Mouse (Mus musculus): ENCODE measurements around the gene Rab19. TPM values are rescaled to one million over a fixed set of nuclear protein-coding genes. Genes with fewer than 3 reads are reported as not detected.
"Not testable (repeated sequence)": the region's sequence is repeated elsewhere in the genome, so short reads cannot be mapped to it uniquely, and the experiment has no call there.

Rab19 gene
- polyA plus RNA-seq, 1 experiment from 2014 or later = 0.31 TPM

GRCm38 (mm10) chr6:39362684-39363083 is 18.3 kb upstream of the Rab19 start:
- 0 out of 2 replicates have a peak, but pooled peaks cover 13% of the 10 kb centered on the region for H3K36me3 ChIP-seq (replicated peaks)

GRCm38 (mm10) chr6:39369631-39370030 is 11.3 kb upstream of the Rab19 start:
- no peak overlapping the region for H3K9ac ChIP-seq
- H3K4me3 ChIP-seq = no peak overlapping the region
- no peak overlapping the region for H3K27ac ChIP-seq
- H3K4me1 ChIP-seq = peaks cover 7% of the 10 kb centered on the region; the same call in 1 of the 2 replicates
- no peak overlapping the region for H3K4me2 ChIP-seq
- peaks cover 5% of the 10 kb centered on the region; the same call in 1 of the 2 replicates for H3K36me3 ChIP-seq (replicated peaks)
- no peaks in the 10 kb centered on the region for H3K27me3 ChIP-seq (replicated peaks)
- ATAC-seq (replicated peaks) = no peak
- no peaks in the 10 kb centered on the region for H3K9me3 ChIP-seq
- WGBS = 87% methylated on average over 3 of the region's 3 CpGs

More at GRCm38 (mm10) chr6:39362684-39363083, 18.3 kb upstream of the Rab19 start:
- Histone ChIP-seq H3K27ac (no peak overlapping the region), H3K27me3 (replicated peaks) (no peaks in the 10 kb centered on the region), H3K4me2 (no peak overlapping the region), H3K9me3 (no peaks in the 10 kb centered on the region), H3K4me3 (no peak overlapping the region), H3K4me1 (no peaks in the 10 kb centered on the region), H3K9ac (no peak overlapping the region)
- 94% methylated on average over 2 of the region's 2 CpGs for WGBS
- no peak for ATAC-seq (replicated peaks)

- Histone ChIP-seq H3K4me1 (peaks cover 23% of the 10 kb centered on the region), H3K27ac (no peak overlapping the region), H3K4me3 (no peak overlapping the region), H3K36me3 (replicated peaks) (peaks cover 2% of the 10 kb centered on the region; the same call in 1 of the 2 replicates), H3K27me3 (replicated peaks) (no peaks in the 10 kb centered on the region), H3K9ac (no peak overlapping the region), H3K4me2 (no peak overlapping the region), H3K9me3 (no peaks in the 10 kb centered on the region)
- no peak for ATAC-seq (replicated peaks)
Measured at GRCm38 (mm10) chr6:39372042-39372441, 8.9 kb upstream of the Rab19 start.

GRCm38 (mm10) chr6:39372727-39373126 is 8.2 kb upstream of the Rab19 start:
- Histone ChIP-seq H3K4me2 (no peak overlapping the region), H3K9me3 (no peaks in the 10 kb centered on the region), H3K27me3 (replicated peaks) (no peaks in the 10 kb centered on the region), H3K9ac (no peak overlapping the region), H3K4me3 (no peak overlapping the region), H3K27ac (no peak overlapping the region), H3K36me3 (replicated peaks) (peaks cover 2% of the 10 kb centered on the region; the same call in 1 of the 2 replicates), H3K4me1 (peaks cover 23% of the 10 kb centered on the region)
- no peak for ATAC-seq (replicated peaks)
- WGBS = 71% methylated on average over 7 of the region's 7 CpGs

- H3K36me3 ChIP-seq (replicated peaks) = peaks cover 2% of the 10 kb centered on the region; the same call in 1 of the 2 replicates
- H3K4me2 ChIP-seq = no peak overlapping the region
- H3K4me1 ChIP-seq = peaks cover 23% of the 10 kb centered on the region
- no peak for ATAC-seq (replicated peaks)
- no peaks in the 10 kb centered on the region for H3K9me3 ChIP-seq
- WGBS = 88% methylated on average over 4 of the region's 4 CpGs
- H3K27me3 ChIP-seq (replicated peaks) = no peaks in the 10 kb centered on the region
- no peak overlapping the region for H3K9ac ChIP-seq
- H3K4me3 ChIP-seq = no peak overlapping the region
- no peak overlapping the region for H3K27ac ChIP-seq
Measured at GRCm38 (mm10) chr6:39373301-39373955, 7.5 kb upstream of the Rab19 start.

GRCm38 (mm10) chr6:39376775-39377174 is 4.2 kb upstream of the Rab19 start:
- H3K9ac ChIP-seq = peak overlapping the region; percentile 98
- H3K36me3 ChIP-seq (replicated peaks) = peaks cover 2% of the 10 kb centered on the region; the same call in 1 of the 2 replicates
- peak overlapping the region; percentile 60 for H3K4me2 ChIP-seq
- no peak for ATAC-seq (replicated peaks)
- H3K27ac ChIP-seq = no peak overlapping the region
- peaks cover 6% of the 10 kb centered on the region; the same call in 1 of the 2 replicates for H3K27me3 ChIP-seq (replicated peaks)
- H3K9me3 ChIP-seq = no peaks in the 10 kb centered on the region
- WGBS = 16% methylated on average over 9 of the region's 9 CpGs
- H3K4me3 ChIP-seq = peak overlapping the region; percentile 99
- H3K4me1 ChIP-seq = peaks cover 27% of the 10 kb centered on the region

GRCm38 (mm10) chr6:39377311-39377827 is 3.6 kb upstream of the Rab19 start, which contains the start of gene Slc37a3:
TSS of gene Slc37a3 (minus strand) at chr6:39377675.
- ATAC-seq (replicated peaks) = peak; percentile 93
- H3K27me3 ChIP-seq (replicated peaks) = peaks cover 6% of the 10 kb centered on the region; the same call in 1 of the 2 replicates
- H3K27ac ChIP-seq = peak within 1 kb of the TSS; percentile 73
- H3K9me3 ChIP-seq = no peaks in the 10 kb centered on the region
- peaks cover 2% of the 10 kb centered on the region; the same call in 1 of the 2 replicates for H3K36me3 ChIP-seq (replicated peaks)
- peaks cover 27% of the 10 kb centered on the region for H3K4me1 ChIP-seq
- H3K9ac ChIP-seq = peak within 1 kb of the TSS; percentile 98
- under 1% methylated on average over 43 of the region's 43 CpGs for WGBS
- peak within 1 kb of the TSS; percentile 60 for H3K4me2 ChIP-seq
- peak within 1 kb of the TSS; percentile 99 for H3K4me3 ChIP-seq

GRCm38 (mm10) chr6:39378161-39378835 is 2.7 kb upstream of the Rab19 start:
- H3K4me2 ChIP-seq; H3K4me3 ChIP-seq; H3K27ac ChIP-seq; H3K27me3 ChIP-seq (replicated peaks); H3K36me3 ChIP-seq (replicated peaks); H3K9ac ChIP-seq; H3K9me3 ChIP-seq: not testable (repeated sequence)
- peaks cover 22% of the 10 kb centered on the region for H3K4me1 ChIP-seq
- 81% methylated on average over 13 of the region's 13 CpGs for WGBS
- peak; percentile 16 for ATAC-seq (replicated peaks)

GRCm38 (mm10) chr6:39379224-39379623 is 1.8 kb upstream of the Rab19 start:
- Histone ChIP-seq H3K27me3 (replicated peaks) (peaks cover 6% of the 10 kb centered on the region; the same call in 1 of the 2 replicates), H3K27ac (no peak overlapping the region), H3K9me3 (no peaks in the 10 kb centered on the region), H3K9ac (no peak overlapping the region), H3K4me3 (no peak overlapping the region), H3K36me3 (replicated peaks) (peaks cover 2% of the 10 kb centered on the region; the same call in 1 of the 2 replicates), H3K4me1 (peaks cover 20% of the 10 kb centered on the region), H3K4me2 (no peak overlapping the region)
- no peak for ATAC-seq (replicated peaks)
- 68% methylated on average over 4 of the region's 4 CpGs for WGBS

- H3K27ac ChIP-seq = no peak overlapping the region
- H3K36me3 ChIP-seq (replicated peaks) = no peaks in the 10 kb centered on the region
- no peak overlapping the region for H3K9ac ChIP-seq
- H3K4me3 ChIP-seq = no peak overlapping the region
- peaks cover 6% of the 10 kb centered on the region; the same call in 1 of the 2 replicates for H3K27me3 ChIP-seq (replicated peaks)
- no peak overlapping the region for H3K4me2 ChIP-seq
- H3K9me3 ChIP-seq = no peaks in the 10 kb centered on the region
- no peak for ATAC-seq (replicated peaks)
- 84% methylated on average over 8 of the region's 8 CpGs for WGBS
- H3K4me1 ChIP-seq = peaks cover 20% of the 10 kb centered on the region
Measured at GRCm38 (mm10) chr6:39379749-39380148, 1.2 kb upstream of the Rab19 start.

GRCm38 (mm10) chr6:39380276-39380675 is 699 bp upstream of the Rab19 start:
- Histone ChIP-seq H3K27me3 (replicated peaks) (peaks cover 6% of the 10 kb centered on the region; the same call in 1 of the 2 replicates), H3K36me3 (replicated peaks) (no peaks in the 10 kb centered on the region), H3K9ac (no peak overlapping the region), H3K27ac (no peak overlapping the region), H3K4me1 (peaks cover 20% of the 10 kb centered on the region), H3K4me3 (no peak overlapping the region), H3K9me3 (no peaks in the 10 kb centered on the region), H3K4me2 (no peak overlapping the region)
- ATAC-seq (replicated peaks) = no peak
- whole genome bisulfite sequencing = 89% methylated on average over 3 of the region's 3 CpGs

GRCm38 (mm10) chr6:39389988-39390387 is 9.0 kb downstream of the Rab19 start:
- H3K27ac ChIP-seq = no peak overlapping the region
- ATAC-seq (replicated peaks) = no peak
- H3K27me3 ChIP-seq (replicated peaks) = no peaks in the 10 kb centered on the region
- H3K9me3 ChIP-seq = no peaks in the 10 kb centered on the region
- no peak overlapping the region for H3K4me2 ChIP-seq
- WGBS = 94% methylated on average over 2 of the region's 2 CpGs
- no peak overlapping the region for H3K4me3 ChIP-seq
- no peaks in the 10 kb centered on the region for H3K4me1 ChIP-seq
- no peaks in the 10 kb centered on the region for H3K36me3 ChIP-seq (replicated peaks)
- no peak overlapping the region for H3K9ac ChIP-seq
